Mouse (Mus musculus) induced T-regulatory cell, adult 2 months (primary cell): ENCODE results near the gene Ttll7.

Experiments used
- DNase-seq: peaks from one replicate; pipeline ENCODE4 v3.0.0-alpha.2; 2012; ENCODE audit warnings: low read depth

Ttll7 gene

DNA sequence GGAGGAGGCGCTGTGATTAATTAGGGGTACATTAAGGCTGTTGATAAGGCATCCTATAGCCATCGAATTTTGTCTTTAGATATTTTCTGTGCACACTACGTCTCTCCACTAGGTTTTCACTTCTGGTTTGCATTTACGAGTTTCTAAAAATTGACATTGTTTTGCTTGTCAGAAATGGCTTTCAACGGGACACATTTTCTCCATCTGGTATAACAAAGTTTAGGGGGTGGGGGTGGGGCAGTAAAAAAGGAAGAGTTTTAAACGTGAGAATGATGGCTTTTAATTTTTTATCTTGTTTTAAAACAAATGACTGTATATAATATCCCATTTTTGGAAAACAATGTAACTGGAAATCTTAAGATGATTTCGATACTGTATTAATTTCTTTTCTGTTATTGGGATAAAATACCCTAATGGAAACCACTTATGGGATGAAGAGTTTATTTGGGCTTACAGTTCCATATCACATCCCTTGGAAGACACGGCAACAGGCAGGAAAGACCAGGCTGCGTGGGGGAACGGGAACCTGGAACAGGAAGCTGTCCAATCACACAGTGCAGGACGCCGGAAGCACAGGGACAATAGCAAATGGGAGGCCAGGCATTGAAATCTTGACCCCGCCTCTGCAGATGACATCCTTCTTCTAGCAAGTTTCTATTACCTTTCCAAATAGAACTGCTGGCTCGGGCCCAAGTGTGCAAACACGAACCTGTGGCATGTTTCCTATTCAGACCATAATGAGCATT lies 142.7 kb downstream of the Ttll7 start:
- no peak for DNase-seq

DNA sequence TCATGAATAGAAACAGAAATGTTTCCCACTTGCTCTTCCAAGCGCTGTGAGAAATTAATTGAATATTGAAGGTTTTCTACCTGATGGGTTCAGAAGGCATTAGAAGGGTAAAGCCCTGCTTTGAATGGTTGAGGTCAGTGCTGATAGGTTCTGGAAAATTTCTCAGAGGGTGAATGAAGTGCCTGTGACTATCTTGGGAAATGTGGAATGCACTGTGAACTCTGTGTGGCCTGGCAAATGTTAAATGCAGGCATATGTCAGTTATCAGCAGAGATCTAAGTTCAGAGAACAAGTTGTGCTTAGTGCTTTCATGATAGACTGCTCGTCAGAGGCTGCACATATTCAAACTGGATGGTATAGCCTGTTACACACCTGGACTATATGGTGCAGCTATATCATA lies 147.0 kb downstream of the Ttll7 start:
- no peak for DNase-seq

DNA sequence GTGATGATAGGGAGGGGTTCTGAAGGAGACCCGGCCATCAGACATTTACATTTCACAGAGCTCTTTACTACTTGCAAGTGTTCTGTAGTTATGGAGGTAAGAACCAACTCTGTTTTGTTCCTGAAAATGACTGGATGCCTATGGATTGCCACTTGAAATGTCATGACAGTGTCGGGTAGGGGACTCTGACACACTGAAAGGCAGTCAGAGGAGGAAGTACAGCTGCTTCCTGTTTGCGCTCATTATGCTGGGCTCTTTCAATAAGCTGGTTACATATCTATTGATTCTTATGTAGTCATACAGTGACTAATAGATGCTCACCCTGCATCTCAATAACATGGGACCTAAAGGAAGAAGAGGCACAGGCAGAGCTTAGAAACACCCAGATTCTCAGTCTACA lies 148.8 kb downstream of the Ttll7 start:
- no peak for DNase-seq

- no peak for DNase-seq
Measured at GRCm38 (mm10) chr3:147001557-147001956, 149.4 kb downstream of the Ttll7 start.

GRCm38 (mm10) chr3:147016506-147016905 lies 164.3 kb downstream of the Ttll7 start:
- DNase-seq = no peak

DNA sequence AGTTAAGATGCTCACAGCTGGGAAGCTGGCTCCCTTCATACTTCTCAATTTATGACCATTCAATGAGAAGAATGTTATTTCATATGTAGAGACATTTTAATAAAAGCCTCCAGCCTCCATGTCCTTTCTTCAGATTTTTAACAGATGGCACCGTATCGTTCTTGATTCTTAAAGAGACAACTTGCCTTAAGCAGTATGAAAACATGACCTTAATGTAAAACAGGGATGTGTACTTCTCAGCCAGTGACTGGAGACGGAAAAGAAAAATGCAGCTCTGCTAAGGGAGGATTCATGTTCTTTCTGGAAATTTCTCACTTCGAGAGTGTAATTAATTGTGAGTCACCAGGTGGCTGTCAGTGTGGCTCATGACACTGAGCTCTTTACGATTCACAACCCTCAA lies 167.3 kb downstream of the Ttll7 start:
- no peak for DNase-seq

DNA sequence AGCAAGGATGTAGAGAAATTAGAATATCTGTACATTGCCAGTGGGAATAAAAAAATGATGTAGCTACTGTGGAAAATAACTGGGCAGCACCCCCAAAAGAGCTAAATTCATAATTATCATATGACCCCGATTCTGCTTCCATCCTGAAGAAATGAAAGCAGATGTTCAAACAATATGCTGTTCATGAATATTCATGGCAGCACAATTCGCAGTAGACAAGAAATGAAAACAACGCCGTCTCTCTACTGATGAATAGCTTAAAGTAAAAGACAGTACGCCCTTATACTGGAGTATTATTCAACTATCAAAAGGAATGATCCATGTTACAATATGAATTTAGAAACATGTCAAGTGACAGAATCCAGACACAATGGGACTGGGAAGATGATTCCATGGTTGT lies 174.1 kb downstream of the Ttll7 start:
- no peak for DNase-seq

DNA sequence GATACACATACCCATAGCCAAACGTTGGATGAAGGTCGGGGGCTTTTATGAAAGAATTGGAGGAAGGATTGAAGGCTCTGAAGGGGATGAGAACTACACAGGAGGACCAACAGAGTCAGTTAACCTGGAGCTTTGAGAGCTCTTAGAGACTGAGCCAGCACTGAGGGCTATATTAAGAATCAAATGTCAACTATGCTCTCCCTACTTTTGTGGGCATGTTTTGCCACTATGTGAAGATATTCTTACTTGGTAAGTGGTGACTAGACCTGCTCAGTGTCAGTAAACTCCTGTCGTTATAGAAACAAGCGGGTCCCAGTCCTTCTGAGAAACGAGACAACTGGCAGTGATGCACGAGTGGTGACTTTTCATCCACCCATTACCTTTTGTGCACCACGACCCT lies 176.2 kb downstream of the Ttll7 start:
- no peak for DNase-seq

- no peak for DNase-seq
Measured at GRCm38 (mm10) chr3:147029718-147030117, 177.6 kb downstream of the Ttll7 start.

- no peak for DNase-seq
Measured at GRCm38 (mm10) chr3:147030266-147030880, 178.2 kb downstream of the Ttll7 start.
